Mouse (Mus musculus) testis, adult 2 months (tissue): ENCODE results near the gene Mrpl48.

Experiments used
- CTCF ChIP-seq: fragments of 200-500 bp; IDR thresholded peaks from 2 replicates; pipeline ENCODE4 v1.5.1; 2012; ENCODE audit warnings: low read depth, mild to moderate bottlenecking, inconsistent platforms, low read length, moderate library complexity; ENCODE audit not compliant: control insufficient read depth, insufficient read depth, insufficient replicate concordance
- POLR2A ChIP-seq: fragments of 200-500 bp; IDR thresholded peaks from 2 replicates; pipeline ENCODE4 v1.6.1; 2012; ENCODE audit warnings: low read depth, mild to moderate bottlenecking, inconsistent platforms, low read length, moderate library complexity; ENCODE audit not compliant: control insufficient read depth

DNA sequence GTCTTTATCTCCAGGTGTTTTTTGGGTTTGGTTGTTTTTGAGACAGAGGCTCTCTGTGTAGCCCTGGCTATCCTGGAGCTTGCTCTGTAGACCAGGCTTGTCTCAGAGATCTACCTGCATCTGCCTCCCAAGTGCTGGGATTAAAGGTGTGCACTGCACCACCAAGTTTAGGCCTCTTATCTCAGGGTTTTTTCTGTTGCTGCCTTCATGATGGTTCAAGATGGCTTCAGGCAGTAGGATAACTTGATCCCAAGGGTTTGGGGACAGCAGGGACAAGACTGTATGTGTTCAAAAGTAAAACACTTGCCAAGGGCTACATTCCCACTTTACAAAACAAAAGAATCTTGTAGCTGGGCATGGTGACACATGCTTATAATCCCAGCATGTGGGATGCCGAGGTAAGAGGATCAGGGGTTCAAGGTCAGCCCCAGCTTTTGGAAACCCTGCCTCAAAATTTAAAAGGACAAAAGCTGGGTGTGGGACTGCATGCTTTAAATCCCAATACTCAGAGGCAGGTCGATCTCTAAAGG is 106.2 kb downstream of the Mrpl48 start:
- TF ChIP-seq CTCF (no peak), POLR2A (no peak)
